Mouse (Mus musculus): ENCODE measurements around the gene Lrp11. TPM values are rescaled to one million over a fixed set of nuclear protein-coding genes. Genes with fewer than 3 reads are reported as not detected.

The Lrp11 gene
- polyA plus RNA-seq (2014; fragmentation: Nextera tagmentation; extraction: Ambion mirVana), result 29.0 and 36.8 TPM in 2 replicates

DNA sequence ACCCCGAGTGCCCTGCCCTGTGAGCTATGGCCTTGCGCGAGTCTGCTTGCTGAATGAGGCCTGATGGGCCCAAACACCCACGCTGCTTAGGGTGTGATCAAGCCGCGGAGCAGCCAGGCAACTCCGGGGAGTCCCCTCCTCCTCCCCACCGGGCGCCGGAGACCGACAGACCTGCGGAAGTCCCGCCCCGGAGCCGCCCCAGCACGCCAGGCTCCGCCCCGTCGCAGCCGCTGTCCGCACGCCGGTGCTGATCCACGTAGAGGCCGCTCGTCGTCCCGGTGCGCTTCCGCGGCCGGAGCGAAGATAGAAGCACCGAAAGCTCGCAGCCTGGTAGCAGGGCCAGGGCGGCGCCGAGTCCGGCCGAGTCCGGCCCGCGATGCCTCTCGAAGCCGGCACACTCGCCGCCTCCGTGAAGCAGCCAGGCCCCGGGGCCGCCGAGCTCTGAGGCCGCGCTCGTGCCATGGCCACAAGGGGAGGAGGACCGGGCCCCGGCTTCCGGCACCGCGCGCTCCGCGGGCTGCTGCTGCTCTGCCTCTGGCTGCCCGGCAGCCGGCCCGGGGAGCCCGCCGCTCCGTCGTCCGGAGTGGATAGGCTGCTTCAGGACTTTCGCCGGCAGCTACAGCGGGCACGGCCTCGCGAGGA, at the start of gene Lrp11:
Lrp11 (plus strand) TSS at position 209 of the 642 bp plus-strand sequence.
- peaks cover 15% of the 10 kb centered on the region for H3K4me1 ChIP-seq (ENCODE audit: control insufficient read depth, insufficient read depth, low read length)
- H3K27ac ChIP-seq (ENCODE audit: low read depth, low read length), result peak within 1 kb of the TSS; percentile 82
- ATAC-seq (peak; percentile 97), DNase-seq (ENCODE audit: low spot score) (peak; percentile 88)
- peaks cover 2% of the 10 kb centered on the region; the same call in 1 of the 2 replicates for H3K27me3 ChIP-seq (replicated peaks; ENCODE audit: control insufficient read depth, insufficient read depth, low read length)
- peak within 1 kb of the TSS; percentile 78 for H3K9ac ChIP-seq (ENCODE audit: low read length)
- no peaks in the 10 kb centered on the region for H3K36me3 ChIP-seq (ENCODE audit: control insufficient read depth, insufficient read depth, low read length)
- H3K4me2 ChIP-seq (ENCODE audit: low read length), result peak within 1 kb of the TSS; percentile 97
- no peaks in the 10 kb centered on the region for H3K9me3 ChIP-seq (replicated peaks; ENCODE audit: control insufficient read depth, low read length)
- under 1% methylated on average over 73 of the region's 76 CpGs for WGBS
- peak within 1 kb of the TSS; percentile 77 for H3K4me3 ChIP-seq (ENCODE audit: low read depth, low read length)

DNA sequence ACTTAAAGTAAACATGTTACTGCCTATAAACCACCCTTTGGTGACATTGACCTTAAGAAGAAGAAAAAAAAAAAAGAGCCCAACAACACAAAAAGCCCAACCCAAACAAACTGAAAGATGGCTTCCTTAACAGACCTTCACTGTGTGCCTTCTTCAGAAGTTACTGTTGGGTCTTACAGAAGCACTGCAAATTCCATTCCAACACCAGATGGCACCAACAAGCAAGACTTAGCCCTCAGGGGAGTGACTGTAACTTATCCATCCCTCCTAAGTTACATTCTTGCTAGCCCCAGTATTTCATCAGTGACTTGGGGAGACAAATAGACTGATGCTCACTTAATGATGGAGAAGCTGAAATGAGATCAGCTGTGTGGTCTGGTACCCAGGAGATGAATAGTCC, 11.6 kb upstream of the Lrp11 start:
- H3K4me2 ChIP-seq (ENCODE audit: low read length), result no peak overlapping the region
- no peaks in the 10 kb centered on the region for H3K9me3 ChIP-seq (replicated peaks; ENCODE audit: control insufficient read depth, low read length)
- no peak overlapping the region for H3K4me3 ChIP-seq (ENCODE audit: low read depth, low read length)
- H3K27me3 ChIP-seq (replicated peaks; ENCODE audit: control insufficient read depth, insufficient read depth, low read length), result no peaks in the 10 kb centered on the region
- no peak overlapping the region for H3K27ac ChIP-seq (ENCODE audit: low read depth, low read length)
- H3K4me1 ChIP-seq (ENCODE audit: control insufficient read depth, insufficient read depth, low read length), result no peaks in the 10 kb centered on the region
- ATAC-seq (no peak), DNase-seq (ENCODE audit: low spot score) (peak; percentile 19)
- H3K36me3 ChIP-seq (ENCODE audit: control insufficient read depth, insufficient read depth, low read length), result no peaks in the 10 kb centered on the region
- no peak overlapping the region for H3K9ac ChIP-seq (ENCODE audit: low read length)

DNA sequence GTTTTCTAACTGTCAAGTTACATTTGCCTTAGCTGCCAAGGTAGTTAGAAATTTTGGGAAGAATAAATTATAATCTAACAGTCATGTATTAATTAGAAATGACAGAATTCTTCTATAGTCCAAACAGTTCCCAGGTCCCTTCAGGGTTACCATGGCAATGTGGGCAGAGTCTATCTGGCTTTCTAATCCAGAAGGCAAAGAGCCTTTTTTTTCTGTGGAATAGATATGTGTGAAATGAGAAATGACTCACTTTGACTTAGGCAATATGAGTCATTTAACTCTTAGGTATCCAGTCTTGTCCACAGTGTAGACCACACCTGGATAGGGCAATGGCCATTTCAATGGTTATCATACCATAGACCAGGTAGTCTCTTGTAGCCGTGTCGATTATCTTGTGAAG, 8.2 kb upstream of the Lrp11 start:
- no peak for ATAC-seq
- Histone ChIP-seq H3K9ac (ENCODE audit: low read length) (no peak overlapping the region), H3K4me3 (ENCODE audit: low read depth, low read length) (no peak overlapping the region), H3K27ac (ENCODE audit: low read depth, low read length) (no peak overlapping the region), H3K9me3 (replicated peaks; ENCODE audit: control insufficient read depth, low read length) (no peaks in the 10 kb centered on the region), H3K4me2 (ENCODE audit: low read length) (no peak overlapping the region), H3K36me3 (ENCODE audit: control insufficient read depth, insufficient read depth, low read length) (no peaks in the 10 kb centered on the region), H3K27me3 (replicated peaks; ENCODE audit: control insufficient read depth, insufficient read depth, low read length) (no peaks in the 10 kb centered on the region), H3K4me1 (ENCODE audit: control insufficient read depth, insufficient read depth, low read length) (no peaks in the 10 kb centered on the region)
- no peak for DNase-seq (ENCODE audit: low spot score)
- 90% methylated on average over 2 of the region's 2 CpGs for WGBS

DNA sequence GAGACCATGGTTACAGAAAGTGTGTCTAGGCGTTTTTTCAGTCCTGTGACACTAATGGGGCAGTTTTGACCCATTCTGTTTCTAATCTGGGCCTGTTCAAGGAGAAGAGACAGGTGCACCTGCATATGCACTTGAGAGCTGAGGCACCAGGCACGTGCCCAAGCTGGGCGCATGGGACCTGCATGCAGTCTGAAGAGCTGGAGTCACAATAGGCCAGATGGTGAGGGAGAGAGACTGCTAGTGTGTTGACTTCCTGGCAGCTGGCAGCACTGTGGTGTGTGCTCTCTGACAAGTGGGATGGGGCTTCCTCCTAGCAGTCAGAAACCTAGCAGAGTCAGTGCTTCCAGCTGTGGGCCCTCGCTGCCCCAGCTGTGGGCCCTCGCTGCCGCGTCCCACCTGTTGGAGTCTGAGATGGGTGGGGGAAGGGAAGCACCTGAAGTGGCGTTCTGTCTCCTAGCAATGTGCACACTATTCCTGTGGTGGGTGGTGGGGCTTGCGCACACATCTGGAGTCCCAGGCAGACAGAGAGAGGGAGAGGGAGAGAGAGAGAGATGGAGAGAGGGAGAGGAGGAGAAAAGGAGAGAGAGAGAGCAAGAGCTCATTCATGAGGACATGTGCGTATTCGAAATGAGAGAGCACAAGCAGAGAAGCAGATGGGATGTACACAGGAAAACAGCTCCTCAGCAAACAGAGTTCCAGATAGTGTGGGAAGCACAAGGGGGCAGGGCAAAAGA, 7.3 kb upstream of the Lrp11 start:
- Histone ChIP-seq H3K27me3 (replicated peaks; ENCODE audit: control insufficient read depth, insufficient read depth, low read length) (no peaks in the 10 kb centered on the region), H3K4me3 (ENCODE audit: low read depth, low read length) (no peak overlapping the region), H3K9ac (ENCODE audit: low read length) (no peak overlapping the region), H3K4me1 (ENCODE audit: control insufficient read depth, insufficient read depth, low read length) (no peaks in the 10 kb centered on the region), H3K4me2 (ENCODE audit: low read length) (no peak overlapping the region), H3K36me3 (ENCODE audit: control insufficient read depth, insufficient read depth, low read length) (no peaks in the 10 kb centered on the region), H3K9me3 (replicated peaks; ENCODE audit: control insufficient read depth, low read length) (no peaks in the 10 kb centered on the region), H3K27ac (ENCODE audit: low read depth, low read length) (no peak overlapping the region)
- peak; percentile 65; the same call in 1 of the 2 replicates for ATAC-seq
- DNase-seq (ENCODE audit: low spot score), result peak; percentile 40
- 44% methylated on average over 11 of the region's 11 CpGs for WGBS

DNA sequence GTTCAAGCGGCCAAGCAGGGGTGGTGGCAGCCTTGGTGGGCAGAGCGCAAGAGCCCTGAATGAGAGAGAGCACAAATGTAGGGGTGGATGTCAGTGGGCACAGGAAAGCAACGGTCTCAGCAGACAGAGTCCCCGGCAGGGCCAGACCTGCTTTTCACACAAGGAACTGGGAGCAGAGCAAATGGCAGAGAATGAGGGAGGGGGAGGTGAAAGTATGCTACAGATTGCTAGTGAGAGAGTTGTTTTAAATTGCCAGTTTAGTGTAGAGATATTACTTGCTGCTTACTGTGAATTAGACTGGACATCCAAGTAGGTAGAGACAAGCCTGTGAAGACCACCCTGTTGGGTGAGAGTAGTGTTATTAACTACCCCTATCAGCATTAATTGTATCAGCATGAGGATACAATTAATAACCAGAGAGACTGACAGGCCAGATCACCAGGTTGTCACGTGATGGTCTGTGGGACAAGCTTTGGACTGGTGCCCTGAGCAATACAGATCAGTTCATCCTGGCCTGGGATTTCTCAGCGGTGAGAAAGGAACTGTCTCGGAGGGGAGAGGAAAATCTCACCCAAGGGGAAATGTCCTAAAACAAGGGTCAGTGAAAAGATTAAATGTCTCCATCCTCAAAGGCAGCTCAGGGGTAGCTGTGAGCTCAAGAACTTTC, 6.6 kb upstream of the Lrp11 start:
- no peak overlapping the region for H3K4me2 ChIP-seq (ENCODE audit: low read length)
- no peak overlapping the region for H3K27ac ChIP-seq (ENCODE audit: low read depth, low read length)
- H3K9ac ChIP-seq (ENCODE audit: low read length), result no peak overlapping the region
- H3K4me3 ChIP-seq (ENCODE audit: low read depth, low read length), result no peak overlapping the region
- 59% methylated on average over 7 of the region's 7 CpGs for WGBS
- H3K27me3 ChIP-seq (replicated peaks; ENCODE audit: control insufficient read depth, insufficient read depth, low read length), result no peaks in the 10 kb centered on the region
- no peaks in the 10 kb centered on the region for H3K4me1 ChIP-seq (ENCODE audit: control insufficient read depth, insufficient read depth, low read length)
- ATAC-seq (no peak), DNase-seq (ENCODE audit: low spot score) (no peak)
- no peaks in the 10 kb centered on the region for H3K9me3 ChIP-seq (replicated peaks; ENCODE audit: control insufficient read depth, low read length)
- H3K36me3 ChIP-seq (ENCODE audit: control insufficient read depth, insufficient read depth, low read length), result no peaks in the 10 kb centered on the region

DNA sequence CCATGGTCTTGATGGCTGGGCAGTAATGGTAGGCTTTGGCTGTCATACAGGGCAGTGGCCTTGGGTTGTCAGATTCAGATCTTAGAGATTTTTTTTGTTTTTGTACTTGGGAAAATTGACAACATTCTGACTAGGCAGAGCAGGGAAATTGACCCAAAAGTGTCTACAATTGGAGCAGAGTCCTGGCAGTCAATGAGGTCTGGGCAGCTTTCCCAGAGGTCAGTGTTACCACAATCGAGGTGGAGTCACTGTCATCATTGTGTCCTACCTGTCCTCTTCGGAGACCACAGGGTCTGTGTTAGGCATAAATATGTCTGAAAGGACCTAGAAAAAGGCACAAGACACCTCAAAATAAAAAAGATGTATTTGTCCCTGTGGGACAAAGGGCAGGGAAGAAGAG, 2.8 kb upstream of the Lrp11 start:
- DNase-seq (ENCODE audit: low spot score) (no peak), ATAC-seq (no peak)
- WGBS, result 82% methylated on average over 2 of the region's 2 CpGs
- Histone ChIP-seq H3K36me3 (ENCODE audit: control insufficient read depth, insufficient read depth, low read length) (no peaks in the 10 kb centered on the region), H3K4me1 (ENCODE audit: control insufficient read depth, insufficient read depth, low read length) (peaks cover 14% of the 10 kb centered on the region), H3K27me3 (replicated peaks; ENCODE audit: control insufficient read depth, insufficient read depth, low read length) (peaks cover 2% of the 10 kb centered on the region; the same call in 1 of the 2 replicates), H3K4me2 (ENCODE audit: low read length) (no peak overlapping the region), H3K4me3 (ENCODE audit: low read depth, low read length) (no peak overlapping the region), H3K9ac (ENCODE audit: low read length) (no peak overlapping the region), H3K27ac (ENCODE audit: low read depth, low read length) (no peak overlapping the region), H3K9me3 (replicated peaks; ENCODE audit: control insufficient read depth, low read length) (no peaks in the 10 kb centered on the region)

DNA sequence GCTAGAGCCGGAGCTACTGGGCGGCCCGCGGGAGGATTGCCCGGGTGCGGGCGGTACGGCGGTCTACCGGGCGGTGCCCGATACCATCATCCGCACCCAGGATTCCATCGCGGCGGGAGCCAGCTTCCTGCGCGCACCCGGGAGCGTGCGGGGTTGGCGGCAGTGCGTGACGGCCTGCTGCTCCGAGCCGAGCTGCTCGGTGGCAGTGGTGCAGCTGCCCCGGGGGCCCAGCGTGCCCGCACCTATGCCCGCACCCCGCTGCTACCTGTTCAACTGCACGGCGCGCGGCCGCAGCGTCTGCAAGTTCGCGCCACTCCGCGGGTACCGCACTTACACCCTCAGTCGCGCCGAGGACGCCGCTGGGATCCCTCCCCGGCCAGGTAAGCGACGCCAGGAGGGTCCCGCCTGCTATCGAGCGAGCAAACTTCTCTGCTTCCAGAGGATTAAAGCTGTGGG, 662 bp downstream of the Lrp11 start:
- Histone ChIP-seq H3K4me3 (ENCODE audit: low read depth, low read length) (peak overlapping the region; percentile 77), H3K27ac (ENCODE audit: low read depth, low read length) (peak overlapping the region; percentile 82), H3K9ac (ENCODE audit: low read length) (peak overlapping the region; percentile 78), H3K4me1 (ENCODE audit: control insufficient read depth, insufficient read depth, low read length) (peaks cover 15% of the 10 kb centered on the region), H3K27me3 (replicated peaks; ENCODE audit: control insufficient read depth, insufficient read depth, low read length) (peaks cover 2% of the 10 kb centered on the region; the same call in 1 of the 2 replicates), H3K9me3 (replicated peaks; ENCODE audit: control insufficient read depth, low read length) (no peaks in the 10 kb centered on the region), H3K36me3 (ENCODE audit: control insufficient read depth, insufficient read depth, low read length) (no peaks in the 10 kb centered on the region), H3K4me2 (ENCODE audit: low read length) (peak overlapping the region; percentile 97)
- DNase-seq (ENCODE audit: low spot score) (peak; percentile 31), ATAC-seq (no peak)
- 0% methylated on average over 47 of the region's 54 CpGs for WGBS

DNA sequence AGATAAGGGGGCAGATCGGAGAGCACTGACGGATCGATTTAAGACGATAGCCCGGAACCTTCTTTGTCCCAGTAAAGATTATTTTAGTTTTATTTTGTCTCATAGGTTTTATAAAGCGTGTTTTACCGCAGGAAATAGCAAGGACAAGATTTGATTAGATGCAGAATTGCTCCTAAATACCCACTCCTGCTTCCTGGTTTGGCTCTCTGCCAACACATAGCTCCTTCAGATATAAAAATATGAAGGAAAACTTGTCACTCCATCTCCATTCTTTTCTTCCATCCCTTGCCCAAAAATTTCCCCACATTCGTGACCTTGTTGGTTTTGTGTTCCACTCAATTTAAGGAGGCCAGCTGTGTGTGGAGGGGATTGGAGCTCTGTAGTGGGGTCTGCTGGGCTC, 1.2 kb downstream of the Lrp11 start:
- H3K4me1 ChIP-seq (ENCODE audit: control insufficient read depth, insufficient read depth, low read length), result peaks cover 15% of the 10 kb centered on the region
- peak overlapping the region; percentile 77 for H3K4me3 ChIP-seq (ENCODE audit: low read depth, low read length)
- peak overlapping the region; percentile 97 for H3K4me2 ChIP-seq (ENCODE audit: low read length)
- ATAC-seq, result no peak
- WGBS, result 6% methylated on average over 8 of the region's 8 CpGs
- no peak overlapping the region for H3K27ac ChIP-seq (ENCODE audit: low read depth, low read length)
- H3K27me3 ChIP-seq (replicated peaks; ENCODE audit: control insufficient read depth, insufficient read depth, low read length), result peaks cover 2% of the 10 kb centered on the region; the same call in 1 of the 2 replicates
- H3K36me3 ChIP-seq (ENCODE audit: control insufficient read depth, insufficient read depth, low read length), result no peaks in the 10 kb centered on the region
- no peaks in the 10 kb centered on the region for H3K9me3 ChIP-seq (replicated peaks; ENCODE audit: control insufficient read depth, low read length)
- peak overlapping the region; percentile 78; the same call in 1 of the 2 replicates for H3K9ac ChIP-seq (ENCODE audit: low read length)
- DNase-seq (ENCODE audit: low spot score), result peak; percentile 11

Measured in forebrain, embryonic 14.5 days (tissue).